Comparison of ENCODE assay signal across 11 mouse cellular contexts in the genomic region with DNA sequence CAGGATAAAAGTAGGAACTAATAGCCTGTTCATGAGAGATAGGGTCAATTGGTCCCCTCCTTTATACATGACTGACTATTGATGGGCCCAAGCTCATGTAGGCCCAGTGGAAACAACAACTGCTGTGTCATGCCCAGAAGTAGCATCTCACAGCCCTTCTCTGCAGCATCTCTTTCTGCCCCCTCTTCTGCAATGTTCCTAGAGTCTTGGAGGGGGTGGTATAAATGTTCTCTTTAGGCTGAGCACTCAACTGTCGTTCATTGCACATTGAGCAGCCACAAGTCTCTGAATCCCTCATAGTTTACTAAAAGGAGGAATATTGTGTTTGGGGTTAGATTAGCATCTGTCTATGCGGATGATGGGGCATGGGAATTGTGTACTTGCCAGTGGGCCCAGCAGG.
"Had no signal": no experiment of that assay in that cellular context is flagged by ENCODE, and none has a peak within 500 bp of the region (broad histone marks: within the 10 kb centered on the region; RNA-seq: fewer than 3 reads in every experiment).

No protein-coding gene starts in this region.

- DNase-seq: retina, postnatal 1 day; right cerebral cortex, postnatal 14 days; right cerebral cortex, postnatal 25 days; right cerebral cortex, postnatal 4 days; spleen, adult 18-20 months; thymus, adult 18-20 months; thymus, adult 2 months; thymus, postnatal 14 days; thymus, postnatal 25 days; thymus, postnatal 36 days; thymus, postnatal 4 days had no signal
